Mouse (Mus musculus): ENCODE measurements around the gene Gm44973.
"Not testable (repeated sequence)": the region's sequence is repeated elsewhere in the genome, so short reads cannot be mapped to it uniquely, and the experiment has no call there.

Gene Gm44973

GRCm38 (mm10) chr7:5015118-5016001, at the start of gene Gm44973:
Gene Gm44973, plus strand, starts transcription at chr7:5015496.
- ATAC-seq (ENCODE audit: insufficient number of reproducible peaks, low FRiP score, low TSS enrichment): peak; percentile 81

DNA sequence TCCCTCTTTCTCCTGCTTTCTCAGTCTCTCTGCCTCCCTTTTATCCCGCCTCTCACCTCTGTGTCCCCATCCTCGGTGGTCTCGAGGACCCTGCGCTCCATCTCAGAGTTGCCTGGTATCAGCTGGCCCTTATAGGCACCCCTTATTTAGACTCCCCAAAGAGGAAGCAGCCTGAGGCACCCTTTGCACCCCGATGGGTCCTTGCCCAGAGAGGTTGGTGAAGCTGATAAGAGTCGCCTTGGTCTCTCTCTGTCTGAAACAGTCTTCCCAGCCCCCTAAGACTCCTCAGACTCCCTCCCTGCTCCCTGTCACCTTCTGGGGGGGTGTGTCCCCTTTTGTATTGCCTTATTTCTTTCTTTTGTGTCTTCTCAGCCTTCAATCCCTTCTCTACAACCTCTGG, 44.2 kb upstream of the Gm44973 start, which contains the start of gene Sbk3:
Sbk3 (minus strand) TSS at position 101 of the 400 bp plus-strand sequence.
- no peak for ATAC-seq (ENCODE audit: insufficient number of reproducible peaks, low FRiP score, low TSS enrichment)

- no peak for ATAC-seq (ENCODE audit: insufficient number of reproducible peaks, low FRiP score, low TSS enrichment)
Measured at GRCm38 (mm10) chr7:4971710-4972109, 43.6 kb upstream of the Gm44973 start.

- ATAC-seq (ENCODE audit: insufficient number of reproducible peaks, low FRiP score, low TSS enrichment): no peak
Measured at GRCm38 (mm10) chr7:4972321-4973047, 42.8 kb upstream of the Gm44973 start.

DNA sequence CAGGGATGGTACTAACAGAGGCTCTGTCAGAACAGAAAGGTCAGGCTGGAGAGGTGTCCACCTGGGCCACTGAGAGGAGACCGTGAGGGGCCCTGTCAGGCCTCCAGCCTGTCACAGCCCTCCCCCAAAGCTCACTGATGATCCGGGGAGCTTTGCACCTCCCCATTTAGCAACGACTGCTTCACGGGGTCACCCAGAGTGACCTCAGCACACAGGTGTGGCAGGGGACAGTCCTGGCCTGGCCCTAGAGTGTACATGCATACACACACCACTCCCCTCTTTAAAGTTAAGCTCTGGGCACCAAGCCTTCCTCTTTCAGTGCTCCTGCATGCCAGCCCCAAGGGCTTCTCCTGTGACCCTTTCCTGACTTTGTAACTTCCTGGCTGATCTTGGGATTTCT, 39.8 kb upstream of the Gm44973 start:
- no peak for ATAC-seq (ENCODE audit: insufficient number of reproducible peaks, low FRiP score, low TSS enrichment)

- ATAC-seq (ENCODE audit: insufficient number of reproducible peaks, low FRiP score, low TSS enrichment): no peak
Measured at GRCm38 (mm10) chr7:4976832-4977231, 38.5 kb upstream of the Gm44973 start.

- no peak for ATAC-seq (ENCODE audit: insufficient number of reproducible peaks, low FRiP score, low TSS enrichment)
Measured at GRCm38 (mm10) chr7:4988250-4988649, 27.0 kb upstream of the Gm44973 start.

- no peak for ATAC-seq (ENCODE audit: insufficient number of reproducible peaks, low FRiP score, low TSS enrichment)
Measured at GRCm38 (mm10) chr7:4993347-4993998, 21.8 kb upstream of the Gm44973 start.

DNA sequence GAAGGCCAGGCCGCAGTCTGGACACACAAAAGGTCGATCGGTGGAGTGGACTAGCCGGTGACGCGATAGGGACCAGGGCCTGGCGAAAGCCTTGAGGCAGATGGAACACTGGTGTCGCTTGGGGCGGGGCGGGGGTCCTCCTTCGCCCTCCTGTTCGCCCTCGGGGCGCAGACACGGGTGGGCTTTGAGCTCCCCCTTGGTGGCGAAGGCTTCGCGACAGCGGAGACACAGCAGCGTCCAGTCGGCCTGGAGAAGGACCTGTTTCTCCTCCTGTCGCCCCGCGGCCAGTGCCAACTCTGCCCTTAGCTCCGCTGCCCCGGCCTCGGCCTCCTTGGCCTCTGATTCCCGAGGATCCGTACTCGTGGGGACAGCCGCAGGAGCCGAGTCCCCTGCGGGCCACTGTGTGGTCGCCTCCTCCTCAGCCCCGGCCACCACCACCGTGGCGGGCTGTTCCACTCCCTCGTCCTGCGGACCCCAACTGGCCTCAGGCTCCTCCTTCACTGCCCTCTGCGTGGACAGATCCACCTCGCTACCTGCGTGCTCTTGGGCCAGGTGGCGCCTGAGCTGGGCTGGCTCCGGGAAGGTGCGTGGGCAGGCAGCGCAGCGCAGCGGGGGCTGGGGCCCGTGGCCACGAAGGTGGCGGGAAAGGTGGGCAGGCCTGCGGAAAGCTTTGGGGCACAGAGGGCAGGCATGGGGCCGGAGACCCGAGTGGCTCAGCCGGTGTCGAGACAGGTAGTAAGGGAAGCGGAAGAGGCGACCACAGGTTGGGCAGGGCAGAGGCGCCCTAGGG, 21.1 kb upstream of the Gm44973 start:
- no peak; the same call in 1 of the 2 replicates for ATAC-seq (ENCODE audit: insufficient number of reproducible peaks, low FRiP score, low TSS enrichment)

GRCm38 (mm10) chr7:4995268-4996002, 19.9 kb upstream of the Gm44973 start:
- no peak for ATAC-seq (ENCODE audit: insufficient number of reproducible peaks, low FRiP score, low TSS enrichment)

DNA sequence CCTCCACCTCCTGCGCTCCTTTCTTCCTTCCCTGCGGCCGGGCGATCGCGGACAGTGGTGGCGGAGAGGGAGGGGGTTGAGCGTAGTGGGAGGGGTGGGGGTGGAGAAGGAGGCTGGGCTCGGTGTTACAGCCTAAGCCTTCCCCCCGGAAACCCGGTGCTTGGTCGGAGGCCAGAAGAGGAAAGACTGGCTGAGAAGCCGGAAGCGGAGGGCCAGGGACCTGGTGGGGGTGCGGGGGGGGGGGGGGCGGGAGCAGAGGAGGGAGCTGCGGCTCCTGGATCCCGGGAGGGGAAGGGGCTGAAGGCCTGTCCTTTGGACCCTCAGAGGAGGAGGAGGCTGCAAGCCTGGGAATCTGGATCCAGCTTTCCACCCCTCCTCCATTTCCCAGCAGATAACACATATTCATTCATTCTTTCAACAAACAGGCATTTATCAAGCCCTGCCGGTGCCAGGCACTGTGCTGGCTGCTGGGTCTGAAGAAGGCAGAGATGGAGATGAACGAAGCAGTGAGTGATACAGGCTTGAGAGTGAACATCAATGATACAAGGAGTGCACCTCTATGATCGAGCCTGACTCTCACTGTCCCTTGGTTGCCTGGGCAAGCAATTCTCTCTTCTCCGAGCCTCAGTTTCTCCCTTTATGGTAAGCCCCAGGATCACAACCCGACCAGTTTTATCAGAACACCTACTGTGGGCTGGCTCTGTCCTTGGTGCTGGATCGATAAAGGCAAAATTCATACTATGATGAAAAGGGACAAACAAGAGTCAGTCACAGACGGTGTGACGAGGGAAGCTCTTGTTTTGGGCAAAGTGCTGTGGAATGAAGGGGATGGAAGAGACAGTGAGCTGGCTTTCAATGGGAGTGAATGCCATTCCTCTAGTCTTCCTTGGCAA, 19.0 kb upstream of the Gm44973 start, which contains the start of gene Zfp579:
Zfp579 (minus strand) TSS at position 156 of the 893 bp plus-strand sequence.
- ATAC-seq (ENCODE audit: insufficient number of reproducible peaks, low FRiP score, low TSS enrichment): peak; percentile 50

GRCm38 (mm10) chr7:4996934-4997333, 18.4 kb upstream of the Gm44973 start:
- no peak for ATAC-seq (ENCODE audit: insufficient number of reproducible peaks, low FRiP score, low TSS enrichment)

DNA sequence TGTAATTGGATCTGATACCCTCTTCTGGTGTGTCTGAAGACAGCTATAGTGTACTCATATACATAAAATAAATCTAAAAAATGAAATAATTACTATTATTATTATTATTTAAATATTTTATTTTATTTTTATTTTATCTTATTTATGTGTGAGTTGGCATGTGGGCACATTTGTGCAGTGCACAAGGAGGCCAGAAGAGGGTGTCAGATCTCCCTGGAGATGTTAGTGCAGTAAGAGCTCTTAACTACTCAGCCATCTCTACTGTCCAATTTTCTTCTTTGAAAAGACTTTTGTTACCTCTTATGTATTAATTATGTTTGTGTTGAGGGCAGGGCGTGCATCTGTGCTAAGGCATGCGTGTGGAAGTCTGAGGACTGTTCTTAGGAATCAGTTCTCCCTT, 15.4 kb upstream of the Gm44973 start:
- no peak for ATAC-seq (ENCODE audit: insufficient number of reproducible peaks, low FRiP score, low TSS enrichment)

DNA sequence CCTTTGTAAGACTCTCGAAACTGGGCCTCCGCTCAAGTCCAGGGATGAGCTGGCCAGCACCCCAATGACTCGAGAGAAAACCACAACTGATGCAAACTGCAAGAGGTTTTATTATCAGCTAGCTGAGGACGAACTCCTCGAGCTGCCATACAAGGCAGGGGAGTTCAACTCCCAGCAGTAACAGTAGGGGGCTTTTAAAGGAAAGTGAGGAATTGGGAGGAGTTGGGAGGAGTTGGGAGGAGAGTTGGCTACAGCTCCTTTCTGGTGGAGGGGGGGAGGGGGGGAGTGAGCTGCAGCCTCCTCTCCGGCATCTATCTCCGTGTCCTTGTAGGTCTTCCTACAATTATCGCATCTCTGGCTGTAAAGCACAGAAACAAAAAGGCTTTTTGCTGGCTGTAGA, 12.4 kb upstream of the Gm44973 start:
- ATAC-seq (ENCODE audit: insufficient number of reproducible peaks, low FRiP score, low TSS enrichment): not testable (repeated sequence)

DNA sequence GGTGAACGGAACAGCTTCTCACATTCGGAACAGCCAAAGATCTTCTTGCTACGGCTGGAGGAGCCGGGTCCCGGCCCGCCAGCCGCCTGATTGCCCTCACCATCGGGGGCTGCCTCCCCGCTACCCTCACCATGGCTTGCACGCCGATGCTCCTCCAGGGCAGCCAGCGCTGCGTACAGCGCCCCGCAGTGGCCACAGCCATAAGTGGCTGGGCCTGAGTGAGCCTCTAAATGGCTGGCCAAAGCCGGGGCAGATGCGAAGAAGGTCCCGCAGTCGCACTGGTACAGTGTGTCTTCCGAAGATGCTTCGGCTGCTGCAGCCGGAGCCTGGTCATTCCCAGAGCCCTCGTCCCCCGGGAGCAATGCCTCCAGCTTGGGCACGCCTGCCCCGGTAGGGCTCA, 7.1 kb upstream of the Gm44973 start:
- no peak for ATAC-seq (ENCODE audit: insufficient number of reproducible peaks, low FRiP score, low TSS enrichment)

DNA sequence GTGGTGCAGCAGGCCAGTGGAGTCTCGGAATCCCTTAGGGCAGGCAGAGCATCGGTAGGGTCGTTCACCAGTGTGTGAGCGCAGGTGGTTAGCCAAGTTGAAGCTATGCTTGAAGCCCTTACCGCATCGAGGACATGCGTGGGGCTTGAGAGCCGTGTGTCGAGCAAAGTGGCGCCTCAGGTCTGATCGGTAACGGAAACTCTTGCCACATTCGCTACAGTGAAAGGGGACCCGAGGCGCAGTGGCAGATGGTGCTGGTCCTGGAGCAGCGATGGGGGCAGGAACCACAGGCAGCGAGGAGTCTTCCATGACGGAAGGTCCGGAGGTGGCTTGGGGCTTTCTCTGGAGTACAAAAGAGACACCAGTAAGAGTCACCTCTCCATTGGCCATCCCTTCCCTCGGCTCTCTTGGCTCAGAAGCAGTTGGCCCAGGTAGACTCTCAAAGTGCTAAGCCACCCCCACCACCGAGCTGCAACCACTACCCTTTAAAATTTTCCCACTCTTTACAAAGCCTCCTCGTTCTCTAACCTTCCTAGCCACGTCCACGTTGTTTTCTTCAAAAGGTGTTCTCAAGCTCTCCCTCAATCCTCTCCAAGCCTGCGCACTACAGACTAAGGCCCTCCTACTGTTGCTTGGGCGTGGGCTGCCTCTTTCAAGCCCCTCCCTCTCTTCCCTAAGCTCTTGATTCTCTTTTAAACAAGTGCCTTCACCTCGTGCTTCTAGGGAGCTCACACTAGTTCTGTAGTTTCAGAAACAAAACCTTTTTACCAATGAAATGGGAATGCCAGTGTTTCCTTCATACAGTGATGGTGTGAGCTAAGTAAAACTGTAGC, 2.4 kb upstream of the Gm44973 start:
- ATAC-seq (ENCODE audit: insufficient number of reproducible peaks, low FRiP score, low TSS enrichment): no peak

Data from cerebellum, adult (tissue).